Mouse (Mus musculus) lung, postnatal 0 days (tissue): ENCODE data around the gene Atp12a.

ENCODE experiments used
- CTCF ChIP-seq: IDR thresholded peaks from 2 replicates; pipeline ENCODE4 v1.5.1; 2016; ENCODE audit warnings: antibody characterized with exemption, mild to moderate bottlenecking
- EP300 ChIP-seq: IDR thresholded peaks from 2 replicates; pipeline ENCODE4 v1.6.1; 2016; ENCODE audit warnings: antibody characterized with exemption, mild to moderate bottlenecking, control low read depth

GRCm38 (mm10) chr14:56359131-56359530 is 5.7 kb upstream of the Atp12a start:
- TF ChIP-seq EP300 (no peak), CTCF (no peak)
